Mouse (Mus musculus) hindbrain, embryonic 14.5 days (tissue): ENCODE measurements around the gene Scel. TPM values are rescaled to one million over a fixed set of nuclear protein-coding genes. Genes with fewer than 3 reads are reported as not detected.
"Not testable (repeated sequence)": the region's sequence is repeated elsewhere in the genome, so short reads cannot be mapped to it uniquely, and the experiment has no call there.

Experiments
- ATAC-seq: fragments of 200-750 bp; cut with Nextera tagmentation; 2 replicates; pipeline ENCODE4 v1.8.0; 2017; ENCODE audit warnings: moderate number of reproducible peaks, mild to moderate bottlenecking, moderate TSS enrichment, moderate library complexity; ENCODE audit not compliant: low FRiP score
- DNase-seq: peaks from one replicate; pipeline ENCODE4 v3.0.0-alpha.2; 2015; ENCODE audit warnings: low spot score
- H3K27ac ChIP-seq: fragments of 300-500 bp; sonication (generic); 2 replicates; pipeline ENCODE4 v1.5.1; 2014; ENCODE audit warnings: mild to moderate bottlenecking, moderate library complexity
- H3K27me3 ChIP-seq: fragments of 300-500 bp; sonication (generic); 2 replicates; pipeline ENCODE4 v1.6.1; 2014; ENCODE audit warnings: mild to moderate bottlenecking, low read length, mixed read lengths; ENCODE audit not compliant: control insufficient read depth, insufficient read depth
- H3K36me3 ChIP-seq: fragments of 300-500 bp; sonication (generic); replicated peaks from 2 replicates; pipeline ENCODE4 v1.6.1; 2014; ENCODE audit not compliant: control insufficient read depth, insufficient read depth
- H3K4me1 ChIP-seq: fragments of 300-500 bp; sonication (generic); replicated peaks from 2 replicates; pipeline ENCODE4 v1.6.1; 2014; ENCODE audit warnings: antibody characterized with exemption, low read length, mixed read lengths; ENCODE audit not compliant: control insufficient read depth, insufficient read depth
- H3K4me2 ChIP-seq: fragments of 300-500 bp; sonication (generic); replicated peaks from 2 replicates; pipeline ENCODE4 v1.6.1; 2014; ENCODE audit warnings: mild to moderate bottlenecking, moderate library complexity
- H3K4me3 ChIP-seq: fragments of 300-500 bp; sonication (generic); replicated peaks from 2 replicates; pipeline ENCODE4 v1.5.1; 2014; ENCODE audit warnings: mild to moderate bottlenecking, low read length
- H3K9ac ChIP-seq: fragments of 300-500 bp; sonication (generic); 2 replicates; pipeline ENCODE4 v1.6.1; 2014
- H3K9me3 ChIP-seq: fragments of 300-500 bp; sonication (generic); 2 replicates; pipeline ENCODE4 v1.6.1; 2016; ENCODE audit warnings: low read length; ENCODE audit not compliant: control insufficient read depth
- WGBS: fragments of 180-500 bp; shearing (Covaris S2); extraction: QIAGEN DNeasy Blood & Tissue Kit; methylation state at CpG from one replicate; pipeline ENCODE4 v1.1.7; 2014; 5-methylcytosine and 5-hydroxymethylcytosine counted together
- polyA plus RNA-seq: library from polyadenylated mRNA; unstranded; fragments of >200 nt; fragmentation: Nextera tagmentation; extraction: Ambion mirVana; gene quantifications from 2 replicates; pipeline ENCODE4 v1.2.1, GENCODE M21; 2014

Scel gene
- polyA plus RNA-seq = 0.10 and 0.36 TPM in 2 replicates

GRCm38 (mm10) chr14:103512802-103513472, at the start of gene Scel:
TSS of gene Scel (plus strand) at chr14:103513342.
- Histone ChIP-seq H3K27me3 (no peaks in the 10 kb centered on the region), H3K9ac (no peak within 1 kb of the TSS; the same call in 1 of the 2 replicates), H3K4me1 (peaks cover 6% of the 10 kb centered on the region; the same call in 1 of the 2 replicates), H3K27ac (no peak within 1 kb of the TSS), H3K36me3 (no peaks in the 10 kb centered on the region), H3K9me3 (no peaks in the 10 kb centered on the region), H3K4me2 (peak within 1 kb of the TSS; percentile 44), H3K4me3 (no peak within 1 kb of the TSS)
- DNase-seq (no peak), ATAC-seq (no peak)
- WGBS = 16% methylated on average over 14 of the region's 14 CpGs

DNA sequence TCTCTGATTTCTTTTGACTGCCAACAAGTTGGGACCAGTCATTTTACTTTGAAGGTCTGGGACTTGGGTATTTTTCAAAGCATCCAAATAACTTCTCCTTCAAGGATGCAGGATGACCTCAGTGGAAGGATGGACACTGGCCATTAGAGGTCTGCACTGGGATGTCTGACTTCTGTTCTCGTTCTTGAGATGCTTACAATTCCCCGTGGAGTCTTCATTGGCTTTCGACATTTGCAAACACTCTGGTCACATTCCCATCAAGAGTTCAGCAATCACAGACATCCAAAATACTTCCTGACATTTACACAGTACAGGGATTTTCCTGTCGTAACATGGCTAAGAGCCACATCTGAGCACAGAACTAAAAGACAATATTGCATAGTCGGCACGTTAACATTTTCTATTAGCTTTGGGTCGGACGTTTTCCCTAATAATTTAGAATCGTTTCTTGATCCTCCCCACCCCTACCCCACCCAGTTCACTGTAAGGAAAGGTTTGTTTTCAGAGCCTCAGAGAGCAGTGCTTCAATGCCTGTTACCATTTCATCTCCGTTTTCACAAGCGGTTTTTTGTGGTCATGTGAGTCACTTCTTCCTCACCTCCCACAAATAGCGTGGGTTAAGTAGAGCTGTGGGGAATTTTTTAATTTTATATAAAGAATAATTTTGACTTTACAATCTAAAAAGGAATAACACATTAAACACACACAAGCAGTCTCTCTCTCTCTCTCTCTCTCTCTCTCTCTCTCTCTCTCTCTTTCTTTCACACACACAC, 44.3 kb upstream of the Scel start:
- H3K4me1 ChIP-seq = peaks cover 10% of the 10 kb centered on the region
- no peaks in the 10 kb centered on the region for H3K27me3 ChIP-seq
- no peak overlapping the region for H3K27ac ChIP-seq
- H3K36me3 ChIP-seq = no peaks in the 10 kb centered on the region
- H3K4me3 ChIP-seq = no peak overlapping the region
- DNase-seq (no peak), ATAC-seq (no peak)
- no peak overlapping the region for H3K4me2 ChIP-seq
- WGBS = 88% methylated on average over 12 of the region's 12 CpGs
- H3K9ac ChIP-seq = no peak overlapping the region
- H3K9me3 ChIP-seq = no peaks in the 10 kb centered on the region

DNA sequence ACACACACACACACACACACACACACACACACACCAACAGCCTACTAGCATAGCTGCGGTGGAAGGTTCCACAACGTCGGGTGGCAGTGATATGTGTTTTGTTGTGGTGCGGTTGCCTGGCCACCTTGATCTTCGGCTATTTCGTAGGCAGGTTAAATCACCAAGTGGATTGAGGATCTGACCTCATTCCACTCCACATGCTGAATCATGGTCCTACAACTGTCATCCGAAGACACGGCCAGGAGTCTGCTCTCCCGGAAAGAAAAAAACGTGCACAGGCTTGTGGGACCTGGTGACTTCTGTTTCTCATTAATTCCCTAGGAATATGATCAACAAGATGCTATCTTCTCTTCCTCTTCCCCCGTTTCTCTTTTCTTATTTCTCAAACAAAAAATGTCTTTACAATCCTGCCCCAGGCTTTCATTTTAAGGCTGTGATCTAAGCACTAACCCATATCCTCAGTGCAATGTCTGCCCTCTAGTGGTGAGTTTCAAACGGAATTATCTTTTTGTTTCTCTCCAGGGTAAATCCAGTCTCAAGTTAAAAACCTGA, 43.6 kb upstream of the Scel start:
- Histone ChIP-seq H3K27ac (no peak overlapping the region), H3K4me2 (peak overlapping the region; percentile 40)

GRCm38 (mm10) chr14:103471074-103471778, 41.9 kb upstream of the Scel start:
- Histone ChIP-seq H3K27ac (no peak overlapping the region), H3K4me2 (no peak overlapping the region), H3K4me3 (no peak overlapping the region), H3K9me3 (no peaks in the 10 kb centered on the region), H3K36me3 (no peaks in the 10 kb centered on the region), H3K9ac (no peak overlapping the region), H3K4me1 (peaks cover 10% of the 10 kb centered on the region), H3K27me3 (no peaks in the 10 kb centered on the region)
- DNase-seq (no peak), ATAC-seq (no peak)
- 51% methylated on average over 3 of the region's 3 CpGs for WGBS

More for the DNA sequence above, 43.6 kb upstream of the Scel start:
- no peak overlapping the region for H3K4me3 ChIP-seq
- H3K9ac ChIP-seq = 0 out of 2 replicates have a peak overlapping the region, but pooled peaks have one; percentile 24
- ATAC-seq = peak; percentile 81
- peak; percentile 88 for DNase-seq
- 53% methylated on average over 12 of the region's 12 CpGs for WGBS
- H3K27me3 ChIP-seq = no peaks in the 10 kb centered on the region
- no peaks in the 10 kb centered on the region for H3K36me3 ChIP-seq
- peaks cover 10% of the 10 kb centered on the region for H3K4me1 ChIP-seq
- no peaks in the 10 kb centered on the region for H3K9me3 ChIP-seq

DNA sequence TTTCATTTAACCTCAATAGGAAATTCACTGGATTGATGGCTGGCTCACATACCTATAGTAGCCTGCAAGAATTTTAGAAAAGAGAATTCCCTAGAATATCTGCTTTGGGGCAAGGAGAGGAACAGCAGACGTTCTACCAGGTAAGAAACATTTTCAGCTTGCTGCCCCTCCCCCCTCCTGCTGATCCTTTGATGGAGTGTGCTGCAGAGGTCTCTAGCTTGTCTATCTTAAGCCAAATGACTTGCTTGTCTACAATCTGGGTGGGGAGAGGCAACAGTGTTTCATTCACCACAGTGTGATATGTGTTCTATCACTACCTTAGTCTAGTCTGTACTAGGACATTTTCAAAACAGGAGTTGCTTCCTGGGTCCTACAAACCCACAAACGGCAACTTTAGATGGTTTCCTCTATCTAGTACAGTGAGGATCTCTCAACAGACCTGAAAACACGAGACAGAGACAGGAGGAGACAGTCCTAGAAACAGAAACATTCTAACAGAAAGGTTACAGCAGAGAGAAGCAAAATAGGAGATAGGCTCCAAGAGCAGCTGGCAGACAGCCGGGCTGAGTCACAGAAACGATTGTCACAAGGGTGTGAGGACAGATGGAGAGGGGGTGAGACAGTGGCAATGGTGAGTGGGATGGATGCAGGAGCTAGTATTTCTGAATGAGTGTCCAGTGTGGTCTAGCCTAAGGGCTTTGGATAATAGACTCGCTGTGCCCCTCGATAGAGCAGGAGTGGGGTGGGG, 41.2 kb upstream of the Scel start:
- no peaks in the 10 kb centered on the region for H3K27me3 ChIP-seq
- no peaks in the 10 kb centered on the region for H3K9me3 ChIP-seq
- DNase-seq (peak; percentile 30), ATAC-seq (no peak)
- no peak overlapping the region for H3K9ac ChIP-seq
- H3K4me1 ChIP-seq = peaks cover 10% of the 10 kb centered on the region
- no peak overlapping the region for H3K27ac ChIP-seq
- no peaks in the 10 kb centered on the region for H3K36me3 ChIP-seq
- H3K4me3 ChIP-seq = no peak overlapping the region
- WGBS = 47% methylated on average over 7 of the region's 7 CpGs
- H3K4me2 ChIP-seq = no peak overlapping the region

- no peak overlapping the region for H3K27ac ChIP-seq
- no peaks in the 10 kb centered on the region for H3K27me3 ChIP-seq
- no peak overlapping the region for H3K4me2 ChIP-seq
- no peaks in the 10 kb centered on the region for H3K9me3 ChIP-seq
- ATAC-seq (no peak), DNase-seq (no peak)
- H3K4me3 ChIP-seq = no peak overlapping the region
- H3K36me3 ChIP-seq = no peaks in the 10 kb centered on the region
- H3K4me1 ChIP-seq = peaks cover 10% of the 10 kb centered on the region
- 62% methylated on average over 2 of the region's 2 CpGs for WGBS
- H3K9ac ChIP-seq = no peak overlapping the region
Observed at GRCm38 (mm10) chr14:103472554-103472905, 40.6 kb upstream of the Scel start.

GRCm38 (mm10) chr14:103475312-103475711, 37.8 kb upstream of the Scel start:
- no peak overlapping the region for H3K4me3 ChIP-seq
- H3K9me3 ChIP-seq = no peaks in the 10 kb centered on the region
- no peak for DNase-seq
- WGBS = 64% methylated on average over 7 of the region's 7 CpGs
- H3K9ac ChIP-seq = no peak overlapping the region
- H3K4me2 ChIP-seq = no peak overlapping the region
- H3K36me3 ChIP-seq = no peaks in the 10 kb centered on the region
- no peak overlapping the region for H3K27ac ChIP-seq
- peaks cover 10% of the 10 kb centered on the region for H3K4me1 ChIP-seq
- no peaks in the 10 kb centered on the region for H3K27me3 ChIP-seq
- no peak for ATAC-seq

DNA sequence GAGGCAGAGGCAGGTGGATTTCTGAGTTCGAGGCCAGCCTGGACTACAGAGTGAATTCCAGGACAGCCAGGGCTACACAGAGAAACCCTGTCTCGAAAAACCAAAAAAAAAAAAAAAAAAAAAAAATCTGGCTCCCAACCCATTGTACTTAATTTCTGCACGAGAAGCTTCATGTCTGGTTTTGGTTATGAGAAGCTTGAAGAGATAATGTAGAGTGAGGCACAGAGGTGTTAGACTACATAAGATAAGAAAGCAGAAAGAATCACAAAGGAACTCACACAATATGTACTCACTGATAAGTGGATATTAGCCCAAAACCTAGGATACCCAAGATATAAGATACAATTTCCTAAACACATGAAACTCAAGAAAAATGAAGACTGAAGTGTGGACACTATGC, 36.9 kb upstream of the Scel start:
- not testable (repeated sequence) for H3K4me2 ChIP-seq, ATAC-seq, H3K27me3 ChIP-seq, H3K9me3 ChIP-seq, H3K4me3 ChIP-seq, H3K36me3 ChIP-seq, DNase-seq, H3K4me1 ChIP-seq, H3K27ac ChIP-seq, H3K9ac ChIP-seq
- 79% methylated on average over 2 of the region's 3 CpGs for WGBS
